Mouse (Mus musculus) kidney, adult 18-20 months (tissue): ENCODE results near the gene Trim60.

ENCODE experiments used
- DNase-seq: peaks from one replicate; pipeline ENCODE4 v3.0.0; 2021

Gene Trim60

DNA sequence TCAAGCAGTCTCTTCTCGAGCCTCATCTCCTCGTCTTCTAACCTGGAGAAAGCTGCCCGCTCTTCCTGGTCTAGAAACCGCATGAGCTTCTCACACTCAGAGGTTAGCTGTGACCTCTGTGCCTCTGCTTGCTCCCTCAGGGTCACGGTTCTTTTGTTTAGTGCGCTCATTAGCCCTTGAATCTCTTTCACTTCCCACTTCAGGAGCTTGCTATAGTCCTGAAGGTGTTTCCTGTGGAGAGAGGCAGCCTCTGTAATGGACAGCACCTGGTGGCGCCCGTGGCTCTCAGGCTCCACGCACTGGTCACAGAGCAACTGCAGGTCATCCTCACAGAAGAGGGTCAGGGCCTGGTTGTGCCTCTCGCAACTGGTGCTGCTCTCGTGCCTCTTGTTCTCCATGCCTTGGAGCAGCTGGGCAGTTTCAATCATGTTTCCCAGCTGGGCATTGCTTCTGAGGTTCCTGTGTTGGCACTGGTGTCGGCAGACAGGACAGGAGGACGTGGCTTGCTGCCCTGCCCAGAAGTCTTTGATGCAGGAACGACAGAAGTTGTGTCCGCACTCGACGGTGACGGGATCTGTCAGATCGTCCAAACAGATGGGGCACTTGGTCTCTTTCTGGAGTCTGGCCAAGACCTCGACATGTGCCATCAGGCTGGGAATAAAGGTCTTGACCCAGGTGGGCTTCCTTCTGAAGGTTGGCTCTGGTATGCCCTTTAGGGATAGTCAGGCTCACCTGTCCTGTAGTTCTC is 35.1 kb downstream of the Trim60 start:
- DNase-seq, result no peak

DNA sequence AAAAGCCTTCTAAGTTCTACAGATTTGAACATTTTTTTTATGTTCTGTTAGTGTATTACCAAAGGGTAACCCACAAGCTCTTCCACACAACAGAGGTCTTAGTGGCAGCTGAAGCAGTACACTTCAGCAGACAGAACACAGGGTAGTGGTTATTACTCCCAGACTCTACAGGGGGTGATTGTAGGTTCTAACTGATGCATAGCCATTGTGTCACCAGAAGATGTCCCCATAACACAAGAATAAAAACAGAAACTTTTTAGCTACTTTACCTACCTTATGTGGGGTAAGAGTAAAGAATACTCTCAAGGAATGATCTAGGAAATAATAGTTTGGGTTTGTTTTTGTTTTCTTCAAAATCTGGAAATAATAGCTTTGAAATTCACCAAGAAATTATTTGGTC is 55.5 kb downstream of the Trim60 start:
- DNase-seq, result no peak

DNA sequence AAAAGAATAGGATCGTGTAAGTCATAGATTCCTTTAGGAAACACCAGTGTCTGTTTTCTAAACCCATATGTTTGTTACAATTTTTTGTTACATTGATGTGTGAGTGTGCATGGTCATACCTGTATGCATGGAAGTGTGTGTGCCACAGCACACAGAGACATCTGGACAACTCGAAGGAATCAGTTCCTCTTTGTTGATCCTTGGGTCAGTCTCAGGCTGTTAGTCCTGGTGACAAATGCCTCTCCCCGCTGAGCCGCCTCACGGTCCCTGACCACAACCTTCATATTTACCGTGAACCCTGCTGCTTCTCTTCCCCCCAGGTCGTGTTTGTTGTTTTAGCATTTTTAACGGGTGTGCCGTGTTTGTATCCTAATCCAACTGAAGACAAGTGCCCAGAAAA is 59.4 kb downstream of the Trim60 start:
- DNase-seq, result no peak

DNA sequence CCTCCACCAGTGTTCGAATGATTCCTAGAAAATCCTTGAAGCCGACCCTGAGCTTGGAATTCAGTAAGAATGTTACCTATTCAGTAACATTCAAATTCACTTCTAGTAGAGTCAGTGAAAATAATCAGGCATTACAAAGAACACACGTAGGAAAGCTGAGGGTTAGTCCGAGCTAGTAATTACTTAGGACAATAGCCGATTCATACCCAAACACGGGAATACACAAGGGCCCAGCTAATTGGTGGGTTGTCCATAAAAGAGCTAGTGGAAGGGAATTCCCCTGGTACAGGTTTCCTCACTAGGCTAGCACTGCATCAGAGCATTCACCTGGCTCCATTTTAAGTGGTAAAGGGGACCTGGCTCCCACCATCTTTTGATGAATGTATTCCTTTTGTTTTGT is 66.3 kb downstream of the Trim60 start:
- DNase-seq, result no peak
